Comparison of ENCODE assay signal across 9 mouse cellular contexts in genomic region chr2:32536086-32536633, GRCm38 (mm10). TPM values are rescaled to one million over a fixed set of nuclear protein-coding genes. Genes with fewer than 3 reads are reported as not detected.
DNase-seq lines count a peak whose midpoint lies in the region; ATAC-seq lines count a peak whose summit lies in the region.
"Had no signal": no experiment of that assay in that cellular context is flagged by ENCODE, and none has a peak within 500 bp of the region (broad histone marks: within the 10 kb centered on the region; RNA-seq: fewer than 3 reads in every experiment).

No protein-coding gene starts in this region.

- no peaks in the 10 kb centered on the region for H3K27me3 ChIP-seq in limb, embryonic 11.5 days (ENCODE audit: control insufficient read depth, insufficient read depth, low read length)

- H3K9me3 ChIP-seq in limb, embryonic 11.5 days (ENCODE audit: control insufficient read depth, low read length), result no peaks in the 10 kb centered on the region

- H3K27ac ChIP-seq in limb, embryonic 11.5 days (replicated peaks; ENCODE audit: low read depth, low read length), result peak overlapping the region; percentile 47; the same call in 1 of the 2 replicates

- peak overlapping the region; percentile 88 for H3K4me2 ChIP-seq in limb, embryonic 11.5 days (ENCODE audit: low read depth, severe bottlenecking)

- H3K4me1 ChIP-seq in limb, embryonic 11.5 days (ENCODE audit: control insufficient read depth, insufficient read depth, low read length), result peaks cover 33% of the 10 kb centered on the region

- H3K4me3 ChIP-seq in limb, embryonic 11.5 days (ENCODE audit: low read depth, low read length), result peak overlapping the region; percentile 93

- ATAC-seq in limb, embryonic 11.5 days (ENCODE audit: insufficient number of reproducible peaks, low FRiP score, low TSS enrichment, low read depth), result no peak

- no peaks in the 10 kb centered on the region for H3K36me3 ChIP-seq in limb, embryonic 11.5 days (ENCODE audit: control insufficient read depth, insufficient read depth, low read length)

- under 1% methylated on average over 14 of the region's 14 CpGs for WGBS in limb, embryonic 11.5 days

- peak; percentile 38 for DNase-seq in adrenal gland, postnatal 25 days
- no peak for DNase-seq in adrenal gland, adult 8-10 months
- peak; percentile 42 for DNase-seq in urinary bladder, postnatal 14 days (ENCODE audit: low spot score)
- DNase-seq in urinary bladder, postnatal 10 days (ENCODE audit: low spot score), result no peak
- peak; percentile 39 for DNase-seq in heart, postnatal 4 days
- peak; percentile 46 for DNase-seq in limb, embryonic 11.5 days (ENCODE audit: low spot score)
- DNase-seq in neural tube, embryonic 10.5 days (ENCODE audit: extremely low spot score, low spot score), result peak; percentile 50
- DNase-seq in ovary, postnatal 14 days (ENCODE audit: low spot score), result no peak

- peak overlapping the region; percentile 88 for H3K9ac ChIP-seq in limb, embryonic 11.5 days (ENCODE audit: low read length)

RNA-seq across cellular contexts. Expression of gene Fam102a, which starts 1.0 kb away (rescaled TPM):
- total RNA-seq in adrenal gland, postnatal 25 days (2021), result 32.3 and 35.5 TPM in 2 replicates
- 10 to 100 TPM; 39.5 to 50.2 (median 47.2) TPM for total RNA-seq in adrenal gland, adult 8-10 months (2022)
- 10 to 100 TPM in 1 of 2 experiments, 1 to 10 TPM in 1; 9.9 to 11.0 TPM for total RNA-seq in heart, postnatal 4 days (2021)
- 9.8 and 12.4 TPM in 2 replicates for polyA plus RNA-seq in limb, embryonic 11.5 days (2014; fragmentation: Nextera tagmentation; extraction: Ambion mirVana)

RNA-seq across cellular contexts. Expression of gene Dpm2, which starts 34.5 kb away (rescaled TPM):
- total RNA-seq in adrenal gland, postnatal 25 days (2021), result 63.7 and 66.8 TPM in 2 replicates
- 10 to 100 TPM; 57.1 to 68.1 (median 62.4) TPM for total RNA-seq in adrenal gland, adult 8-10 months (2022)
- total RNA-seq in heart, postnatal 4 days (2021), result 10 to 100 TPM; 32.5 to 34.4 TPM
- polyA plus RNA-seq in limb, embryonic 11.5 days (2014; fragmentation: Nextera tagmentation; extraction: Ambion mirVana), result 89.0 and 98.6 TPM in 2 replicates

RNA-seq across cellular contexts. Expression of gene Pip5kl1, which starts 38.4 kb away (rescaled TPM):
- total RNA-seq in adrenal gland, postnatal 25 days (2021), result not detected in 2 replicates
- under 1 TPM in 1 of 4 experiments, not detected in 3; 0.46 TPM for total RNA-seq in adrenal gland, adult 8-10 months (2022)
- total RNA-seq in heart, postnatal 4 days (2021), result under 1 TPM in 1 of 2 experiments, not detected in 1; 0.26 TPM
- 3.3 and 4.0 TPM in 2 replicates for polyA plus RNA-seq in limb, embryonic 11.5 days (2014; fragmentation: Nextera tagmentation; extraction: Ambion mirVana)

RNA-seq across cellular contexts. Expression of gene 9430097D07Rik, which starts 39.3 kb away (rescaled TPM):
- total RNA-seq in adrenal gland, postnatal 25 days (2021), result not detected in 2 replicates
- total RNA-seq in adrenal gland, adult 8-10 months (2022), result not detected
- total RNA-seq in heart, postnatal 4 days (2021), result not detected
- 0.33 and 0.34 TPM in 2 replicates for polyA plus RNA-seq in limb, embryonic 11.5 days (2014; fragmentation: Nextera tagmentation; extraction: Ambion mirVana)
- total RNA-seq: heart, postnatal 36 days had no signal

RNA-seq across cellular contexts. Expression of gene St6galnac4, which starts 50.7 kb away (rescaled TPM):
- 8.8 and 9.4 TPM in 2 replicates for total RNA-seq in adrenal gland, postnatal 25 days (2021)
- 10 to 100 TPM in 3 of 4 experiments, 1 to 10 TPM in 1; 8.5 to 18.9 (median 13.8) TPM for total RNA-seq in adrenal gland, adult 8-10 months (2022)
- 10 to 100 TPM; 31.6 to 38.6 TPM for total RNA-seq in heart, postnatal 4 days (2021)
- 21.2 and 21.5 TPM in 2 replicates for polyA plus RNA-seq in limb, embryonic 11.5 days (2014; fragmentation: Nextera tagmentation; extraction: Ambion mirVana)

Comparison
In these comparisons a context has a peak if more than half of its experiments do, and no peak if none do; other contexts are left out.
1. DNase-seq: peak in adrenal gland, postnatal 25 days (single experiment), urinary bladder, postnatal 14 days (single experiment), heart, postnatal 4 days (single experiment), limb, embryonic 11.5 days (single experiment) and neural tube, embryonic 10.5 days (single experiment); none in adrenal gland, adult 8-10 months (single experiment), urinary bladder, postnatal 10 days (single experiment) and ovary, postnatal 14 days (single experiment).